Mouse (Mus musculus) spleen, adult 12 weeks (tissue): ENCODE data around the gene Sbk1.
"Not testable (repeated sequence)": the region's sequence is repeated elsewhere in the genome, so short reads cannot be mapped to it uniquely, and the experiment has no call there.

Experiments
- DNase-seq: peaks from one replicate; pipeline ENCODE4 v3.0.0; 2022; ENCODE audit warnings: low spot score

Gene Sbk1

GRCm38 (mm10) chr7:126265949-126266348 lies 6.5 kb upstream of the Sbk1 start:
- no peak for DNase-seq

- no peak for DNase-seq
These were observed 6.0 kb upstream of the Sbk1 start for GRCm38 (mm10) chr7:126266372-126266870.

- DNase-seq: no peak
These were observed 4.8 kb upstream of the Sbk1 start for GRCm38 (mm10) chr7:126267606-126268005.

- DNase-seq: no peak
These were observed 422 bp downstream of the Sbk1 start for GRCm38 (mm10) chr7:126272770-126273311.

- no peak for DNase-seq
These were observed 1.1 kb downstream of the Sbk1 start for GRCm38 (mm10) chr7:126273351-126274042.

- DNase-seq: no peak
These were observed 1.7 kb downstream of the Sbk1 start for GRCm38 (mm10) chr7:126274137-126274536.

- no peak for DNase-seq
These were observed 2.2 kb downstream of the Sbk1 start for GRCm38 (mm10) chr7:126274626-126275025.

GRCm38 (mm10) chr7:126275711-126276110 lies 3.3 kb downstream of the Sbk1 start:
- DNase-seq: no peak

- no peak for DNase-seq
These were observed 3.9 kb downstream of the Sbk1 start for GRCm38 (mm10) chr7:126276297-126276696.

GRCm38 (mm10) chr7:126277536-126278295 lies 5.3 kb downstream of the Sbk1 start:
- DNase-seq: no peak

- no peak for DNase-seq
These were observed 6.4 kb downstream of the Sbk1 start for GRCm38 (mm10) chr7:126278799-126279198.

GRCm38 (mm10) chr7:126279774-126280482 lies 7.5 kb downstream of the Sbk1 start:
- DNase-seq: no peak

GRCm38 (mm10) chr7:126280696-126281095 lies 8.3 kb downstream of the Sbk1 start:
- DNase-seq: no peak

- no peak for DNase-seq
These were observed 9.7 kb downstream of the Sbk1 start for GRCm38 (mm10) chr7:126281876-126282682.

GRCm38 (mm10) chr7:126282683-126282990 lies 10.2 kb downstream of the Sbk1 start:
- DNase-seq: not testable (repeated sequence)

- no peak for DNase-seq
These were observed 11.6 kb downstream of the Sbk1 start for GRCm38 (mm10) chr7:126284021-126284420.

GRCm38 (mm10) chr7:126284441-126284840 lies 12.0 kb downstream of the Sbk1 start:
- DNase-seq: no peak

- DNase-seq: no peak
These were observed 12.4 kb downstream of the Sbk1 start for GRCm38 (mm10) chr7:126284865-126285264.

- DNase-seq: peak; percentile 62
These were observed 13.1 kb downstream of the Sbk1 start for GRCm38 (mm10) chr7:126285293-126286211.

GRCm38 (mm10) chr7:126286311-126286710 lies 13.9 kb downstream of the Sbk1 start:
- no peak for DNase-seq
